Mouse (Mus musculus) hindbrain, embryonic 12.5 days (tissue): ENCODE data around the gene Gm11437. TPM values are rescaled to one million over a fixed set of nuclear protein-coding genes. Genes with fewer than 3 reads are reported as not detected.

Experiments
- ATAC-seq: fragments of 200-750 bp; cut with Nextera tagmentation; 2 replicates; pipeline ENCODE4 v1.8.0; 2017; ENCODE audit warnings: moderate TSS enrichment; ENCODE audit not compliant: low FRiP score
- H3K27ac ChIP-seq: fragments of 300-500 bp; sonication (generic); 2 replicates; pipeline ENCODE4 v1.5.1; 2016; ENCODE audit warnings: mild to moderate bottlenecking
- H3K27me3 ChIP-seq: fragments of 300-500 bp; sonication (generic); 2 replicates; pipeline ENCODE4 v1.6.1; 2016; ENCODE audit warnings: mild to moderate bottlenecking
- H3K36me3 ChIP-seq: fragments of 300-500 bp; sonication (generic); 2 replicates; pipeline ENCODE4 v1.6.1; 2016; ENCODE audit warnings: mild to moderate bottlenecking
- H3K4me1 ChIP-seq: fragments of 300-500 bp; sonication (generic); 2 replicates; pipeline ENCODE4 v1.6.1; 2016
- H3K4me2 ChIP-seq: fragments of 300-500 bp; sonication (generic); replicated peaks from 2 replicates; pipeline ENCODE4 v1.6.1; 2016; ENCODE audit warnings: mild to moderate bottlenecking
- H3K4me3 ChIP-seq: fragments of 300-500 bp; sonication (generic); 2 replicates; pipeline ENCODE4 v1.5.1; 2016; ENCODE audit warnings: mild to moderate bottlenecking
- H3K9ac ChIP-seq: fragments of 300-500 bp; sonication (generic); 2 replicates; pipeline ENCODE4 v1.6.1; 2016; ENCODE audit warnings: mild to moderate bottlenecking, moderate library complexity
- H3K9me3 ChIP-seq: fragments of 300-500 bp; sonication (generic); replicated peaks from 2 replicates; pipeline ENCODE4 v1.6.1; 2016; ENCODE audit warnings: mild to moderate bottlenecking
- WGBS: fragments of 180-500 bp; shearing (Covaris S2); methylation state at CpG from one replicate; pipeline ENCODE4 v1.1.7; 2016; 5-methylcytosine and 5-hydroxymethylcytosine counted together
- polyA plus RNA-seq: library from polyadenylated mRNA; unstranded; fragments of >200 nt; fragmentation: Nextera tagmentation; extraction: Ambion mirVana; gene quantifications from 2 replicates; pipeline ENCODE4 v1.2.1, GENCODE M21; 2016

Gm11437 gene
- 0.25 TPM in 1 of 2 replicates, not detected in the other for polyA plus RNA-seq

- Histone ChIP-seq H3K27ac (no peak within 1 kb of the TSS), H3K9ac (no peak within 1 kb of the TSS), H3K4me3 (no peak within 1 kb of the TSS), H3K4me2 (no peak within 1 kb of the TSS), H3K9me3 (no peaks in the 10 kb centered on the region), H3K36me3 (no peaks in the 10 kb centered on the region), H3K27me3 (no peaks in the 10 kb centered on the region), H3K4me1 (no peaks in the 10 kb centered on the region)
- no peak for ATAC-seq
- WGBS, result 84% methylated on average over 5 of the region's 5 CpGs
These were observed at the start of gene Gm11437 for GRCm38 (mm10) chr11:84167046-84167526. Gene Gm11437 (minus strand): TSS chr11:84167476.

- no peaks in the 10 kb centered on the region for H3K36me3 ChIP-seq
- H3K9ac ChIP-seq, result no peak overlapping the region
- H3K4me3 ChIP-seq, result no peak overlapping the region
- H3K27ac ChIP-seq, result no peak overlapping the region
- H3K27me3 ChIP-seq, result no peaks in the 10 kb centered on the region
- no peak overlapping the region for H3K4me2 ChIP-seq
- no peak for ATAC-seq
- WGBS, result 94% methylated on average over 6 of the region's 6 CpGs
- H3K4me1 ChIP-seq, result no peaks in the 10 kb centered on the region
- no peaks in the 10 kb centered on the region for H3K9me3 ChIP-seq
These were observed 43.6 kb upstream of the Gm11437 start for GRCm38 (mm10) chr11:84210876-84211275.

GRCm38 (mm10) chr11:84205776-84206175, 38.5 kb upstream of the Gm11437 start:
- Histone ChIP-seq H3K4me2 (no peak overlapping the region), H3K9ac (no peak overlapping the region), H3K36me3 (no peaks in the 10 kb centered on the region), H3K4me1 (no peaks in the 10 kb centered on the region), H3K4me3 (no peak overlapping the region), H3K9me3 (no peaks in the 10 kb centered on the region), H3K27me3 (no peaks in the 10 kb centered on the region), H3K27ac (no peak overlapping the region)
- 46% methylated on average over 4 of the region's 4 CpGs for WGBS
- no peak for ATAC-seq

- ATAC-seq, result no peak
- 94% methylated on average over 3 of the region's 3 CpGs for WGBS
- no peak overlapping the region for H3K4me3 ChIP-seq
- H3K27me3 ChIP-seq, result no peaks in the 10 kb centered on the region
- peaks cover 3% of the 10 kb centered on the region; the same call in 1 of the 2 replicates for H3K4me1 ChIP-seq
- no peak overlapping the region for H3K4me2 ChIP-seq
- peaks cover 9% of the 10 kb centered on the region; the same call in 1 of the 2 replicates for H3K36me3 ChIP-seq
- H3K27ac ChIP-seq, result no peak overlapping the region
- no peak overlapping the region for H3K9ac ChIP-seq
- no peaks in the 10 kb centered on the region for H3K9me3 ChIP-seq
These were observed 30.5 kb upstream of the Gm11437 start for GRCm38 (mm10) chr11:84197607-84198402.

- no peak for ATAC-seq
- H3K36me3 ChIP-seq, result peaks cover 9% of the 10 kb centered on the region; the same call in 1 of the 2 replicates
- 93% methylated on average over 3 of the region's 3 CpGs for WGBS
- H3K27ac ChIP-seq, result no peak overlapping the region
- no peaks in the 10 kb centered on the region for H3K27me3 ChIP-seq
- no peak overlapping the region for H3K9ac ChIP-seq
- no peak overlapping the region for H3K4me2 ChIP-seq
- H3K9me3 ChIP-seq, result no peaks in the 10 kb centered on the region
- H3K4me1 ChIP-seq, result peaks cover 3% of the 10 kb centered on the region; the same call in 1 of the 2 replicates
- no peak overlapping the region for H3K4me3 ChIP-seq
These were observed 27.5 kb upstream of the Gm11437 start for GRCm38 (mm10) chr11:84194751-84195150.

GRCm38 (mm10) chr11:84193249-84193648, 26.0 kb upstream of the Gm11437 start:
- no peak for ATAC-seq
- H3K9ac ChIP-seq, result no peak overlapping the region
- WGBS, result 70% methylated on average over 10 of the region's 10 CpGs
- no peaks in the 10 kb centered on the region for H3K9me3 ChIP-seq
- H3K27ac ChIP-seq, result no peak overlapping the region
- no peaks in the 10 kb centered on the region for H3K27me3 ChIP-seq
- H3K4me2 ChIP-seq, result no peak overlapping the region
- peaks cover 3% of the 10 kb centered on the region; the same call in 1 of the 2 replicates for H3K4me1 ChIP-seq
- no peak overlapping the region for H3K4me3 ChIP-seq
- peaks cover 9% of the 10 kb centered on the region; the same call in 1 of the 2 replicates for H3K36me3 ChIP-seq

- H3K9me3 ChIP-seq, result no peaks in the 10 kb centered on the region
- H3K36me3 ChIP-seq, result 0 out of 2 replicates have a peak, but pooled peaks cover 2% of the 10 kb centered on the region
- H3K4me1 ChIP-seq, result peaks cover 3% of the 10 kb centered on the region; the same call in 1 of the 2 replicates
- H3K27ac ChIP-seq, result no peak overlapping the region
- no peak for ATAC-seq
- 76% methylated on average over 8 of the region's 8 CpGs for WGBS
- no peak overlapping the region for H3K9ac ChIP-seq
- no peak overlapping the region for H3K4me2 ChIP-seq
- H3K27me3 ChIP-seq, result no peaks in the 10 kb centered on the region
- no peak overlapping the region for H3K4me3 ChIP-seq
These were observed 23.4 kb upstream of the Gm11437 start for GRCm38 (mm10) chr11:84190581-84191233.

- Histone ChIP-seq H3K27me3 (no peaks in the 10 kb centered on the region), H3K9ac (no peak overlapping the region), H3K4me3 (no peak overlapping the region), H3K9me3 (no peaks in the 10 kb centered on the region), H3K4me1 (peaks cover 3% of the 10 kb centered on the region; the same call in 1 of the 2 replicates), H3K4me2 (no peak overlapping the region), H3K36me3 (no peaks in the 10 kb centered on the region), H3K27ac (no peak overlapping the region)
- no peak for ATAC-seq
- 85% methylated on average over 3 of the region's 3 CpGs for WGBS
These were observed 21.3 kb upstream of the Gm11437 start for GRCm38 (mm10) chr11:84188530-84188929.

- Histone ChIP-seq H3K9me3 (no peaks in the 10 kb centered on the region), H3K36me3 (no peaks in the 10 kb centered on the region), H3K27ac (no peak overlapping the region), H3K27me3 (no peaks in the 10 kb centered on the region), H3K4me3 (no peak overlapping the region; the same call in 1 of the 2 replicates), H3K4me1 (peaks cover 17% of the 10 kb centered on the region), H3K4me2 (peak overlapping the region; percentile 61), H3K9ac (no peak overlapping the region; the same call in 1 of the 2 replicates)
- WGBS, result 74% methylated on average over 2 of the region's 2 CpGs
- no peak for ATAC-seq
These were observed 14.0 kb upstream of the Gm11437 start for GRCm38 (mm10) chr11:84181286-84181685.

- Histone ChIP-seq H3K27me3 (no peaks in the 10 kb centered on the region), H3K27ac (peak overlapping the region; percentile 91), H3K36me3 (no peaks in the 10 kb centered on the region), H3K9me3 (no peaks in the 10 kb centered on the region), H3K4me3 (peak overlapping the region; percentile 68), H3K9ac (peak overlapping the region; percentile 76), H3K4me1 (peaks cover 17% of the 10 kb centered on the region), H3K4me2 (peak overlapping the region; percentile 61)
- under 1% methylated on average over 41 of the region's 44 CpGs for WGBS
- no peak; the same call in 1 of the 2 replicates for ATAC-seq
These were observed 12.8 kb upstream of the Gm11437 start for GRCm38 (mm10) chr11:84179954-84180598.

GRCm38 (mm10) chr11:84179226-84179953, 12.1 kb upstream of the Gm11437 start:
- H3K36me3 ChIP-seq, result no peaks in the 10 kb centered on the region
- peak overlapping the region; percentile 76 for H3K9ac ChIP-seq
- H3K9me3 ChIP-seq, result no peaks in the 10 kb centered on the region
- H3K4me3 ChIP-seq, result peak overlapping the region; percentile 68
- under 1% methylated on average over 69 of the region's 85 CpGs for WGBS
- ATAC-seq, result peak; percentile 98
- H3K27me3 ChIP-seq, result no peaks in the 10 kb centered on the region
- peak overlapping the region; percentile 91 for H3K27ac ChIP-seq
- peak overlapping the region; percentile 61 for H3K4me2 ChIP-seq
- H3K4me1 ChIP-seq, result peaks cover 17% of the 10 kb centered on the region
